Mouse (Mus musculus) kidney, embryonic 16.5 days (tissue): Measurements from ENCODE around the gene Grm4. TPM values are rescaled to one million over a fixed set of nuclear protein-coding genes. Genes with fewer than 3 reads are reported as not detected.

Source experiments
- ATAC-seq: fragments of 200-750 bp; cut with Nextera tagmentation; 2 replicates; pipeline ENCODE4 v1.8.0; 2017; ENCODE audit warnings: moderate TSS enrichment; ENCODE audit not compliant: low FRiP score, low TSS enrichment
- H3K27ac ChIP-seq: fragments of 300-500 bp; sonication (generic); 2 replicates; pipeline ENCODE4 v1.5.1; 2014; ENCODE audit warnings: low read length
- H3K27me3 ChIP-seq: fragments of 300-500 bp; sonication (generic); 2 replicates; pipeline ENCODE4 v1.6.1; 2014; ENCODE audit warnings: low read length, control low read depth, mixed read lengths; ENCODE audit not compliant: insufficient read depth
- H3K36me3 ChIP-seq: fragments of 300-500 bp; sonication (generic); 2 replicates; pipeline ENCODE4 v1.6.1; 2014; ENCODE audit warnings: low read length, control low read depth, mixed read lengths; ENCODE audit not compliant: insufficient read depth
- H3K4me1 ChIP-seq: fragments of 300-500 bp; sonication (generic); 2 replicates; pipeline ENCODE4 v1.6.1; 2014; ENCODE audit warnings: low read length, control low read depth, mixed read lengths; ENCODE audit not compliant: insufficient read depth
- H3K4me2 ChIP-seq: fragments of 300-500 bp; sonication (generic); replicated peaks from 2 replicates; pipeline ENCODE4 v1.6.1; 2014; ENCODE audit warnings: low read depth, low read length
- H3K4me3 ChIP-seq: fragments of 300-500 bp; sonication (generic); 2 replicates; pipeline ENCODE4 v1.5.1; 2014; ENCODE audit warnings: mild to moderate bottlenecking, low read length
- H3K9ac ChIP-seq: fragments of 300-500 bp; sonication (generic); replicated peaks from 2 replicates; pipeline ENCODE4 v1.6.1; 2014; ENCODE audit warnings: low read length
- H3K9me3 ChIP-seq: fragments of 300-500 bp; sonication (generic); 2 replicates; pipeline ENCODE4 v1.6.1; 2016; ENCODE audit warnings: low read length, control low read depth
- WGBS: fragments of 180-500 bp; shearing (Covaris S2); extraction: QIAGEN DNeasy Blood & Tissue Kit; methylation state at CpG from one replicate; pipeline ENCODE4 v1.1.7; 2014; 5-methylcytosine and 5-hydroxymethylcytosine counted together
- polyA plus RNA-seq: library from polyadenylated mRNA; unstranded; fragments of >200 nt; fragmentation: Nextera tagmentation; extraction: Ambion mirVana; gene quantifications from 2 replicates; pipeline ENCODE4 v1.2.1, GENCODE M21; 2015

Gene Grm4
- 0.91 and 1.2 TPM in 2 replicates for polyA plus RNA-seq

GRCm38 (mm10) chr17:27521303-27521702, at the start of gene Grm4:
Gene Grm4 (minus strand): TSS chr17:27521403.
- H3K9ac ChIP-seq, result no peak within 1 kb of the TSS
- 81% methylated on average over 5 of the region's 5 CpGs for WGBS
- ATAC-seq, result no peak
- peaks cover 2% of the 10 kb centered on the region; the same call in 1 of the 2 replicates for H3K4me1 ChIP-seq
- peaks cover 45% of the 10 kb centered on the region for H3K27me3 ChIP-seq
- H3K36me3 ChIP-seq, result no peaks in the 10 kb centered on the region
- H3K27ac ChIP-seq, result no peak within 1 kb of the TSS
- H3K9me3 ChIP-seq, result 0 out of 2 replicates have a peak, but pooled peaks cover 2% of the 10 kb centered on the region
- H3K4me2 ChIP-seq, result peak within 1 kb of the TSS; percentile 15; the same call in 1 of the 2 replicates
- no peak within 1 kb of the TSS for H3K4me3 ChIP-seq

- H3K27ac ChIP-seq, result no peak overlapping the region
- ATAC-seq, result no peak
- H3K9ac ChIP-seq, result no peak overlapping the region
- peaks cover 17% of the 10 kb centered on the region for H3K4me1 ChIP-seq
- H3K4me2 ChIP-seq, result no peak overlapping the region
- 91% methylated on average over 5 of the region's 5 CpGs for WGBS
- no peak overlapping the region for H3K4me3 ChIP-seq
- H3K36me3 ChIP-seq, result 0 out of 2 replicates have a peak, but pooled peaks cover 3% of the 10 kb centered on the region
- H3K27me3 ChIP-seq, result no peaks in the 10 kb centered on the region
- H3K9me3 ChIP-seq, result no peaks in the 10 kb centered on the region
Observed at GRCm38 (mm10) chr17:27568228-27568627, 47.0 kb upstream of the Grm4 start.

- ATAC-seq, result no peak
- peak overlapping the region; percentile 76 for H3K4me2 ChIP-seq
- H3K36me3 ChIP-seq, result peaks cover 13% of the 10 kb centered on the region
- no peaks in the 10 kb centered on the region for H3K9me3 ChIP-seq
- peak overlapping the region; percentile 58 for H3K9ac ChIP-seq
- no peak overlapping the region for H3K27ac ChIP-seq
- H3K27me3 ChIP-seq, result no peaks in the 10 kb centered on the region
- H3K4me3 ChIP-seq, result peak overlapping the region; percentile 56
- peaks cover 17% of the 10 kb centered on the region for H3K4me1 ChIP-seq
- WGBS, result under 1% methylated on average over 13 of the region's 13 CpGs
Observed at GRCm38 (mm10) chr17:27565942-27566267, 44.7 kb upstream of the Grm4 start.

- no peaks in the 10 kb centered on the region for H3K9me3 ChIP-seq
- peak within 1 kb of the TSS; percentile 76 for H3K4me2 ChIP-seq
- peak within 1 kb of the TSS; percentile 58 for H3K9ac ChIP-seq
- H3K4me3 ChIP-seq, result peak within 1 kb of the TSS; percentile 56
- WGBS, result under 1% methylated on average over 57 of the region's 58 CpGs
- peak; percentile 95 for ATAC-seq
- H3K4me1 ChIP-seq, result peaks cover 17% of the 10 kb centered on the region
- no peaks in the 10 kb centered on the region for H3K27me3 ChIP-seq
- peak within 1 kb of the TSS; percentile 1 for H3K27ac ChIP-seq
- H3K36me3 ChIP-seq, result peaks cover 13% of the 10 kb centered on the region
Observed at GRCm38 (mm10) chr17:27565163-27565941, 44.1 kb upstream of the Grm4 start, which contains the start of gene AI413582. Gene AI413582 (minus strand): TSS chr17:27565756.

- Histone ChIP-seq H3K27ac (peak overlapping the region; percentile 1; the same call in 1 of the 2 replicates), H3K4me2 (peak overlapping the region; percentile 76), H3K9ac (peak overlapping the region; percentile 58), H3K4me1 (peaks cover 19% of the 10 kb centered on the region), H3K4me3 (peak overlapping the region; percentile 56), H3K27me3 (no peaks in the 10 kb centered on the region), H3K9me3 (no peaks in the 10 kb centered on the region), H3K36me3 (peaks cover 13% of the 10 kb centered on the region)
- 12% methylated on average over 20 of the region's 20 CpGs for WGBS
- no peak for ATAC-seq
Observed at GRCm38 (mm10) chr17:27564391-27565162, 43.4 kb upstream of the Grm4 start.

GRCm38 (mm10) chr17:27563771-27564244, 42.6 kb upstream of the Grm4 start:
- H3K27ac ChIP-seq, result no peak overlapping the region
- no peak overlapping the region for H3K4me2 ChIP-seq
- no peaks in the 10 kb centered on the region for H3K27me3 ChIP-seq
- ATAC-seq, result no peak
- H3K9me3 ChIP-seq, result no peaks in the 10 kb centered on the region
- 62% methylated on average over 7 of the region's 7 CpGs for WGBS
- peaks cover 25% of the 10 kb centered on the region for H3K4me1 ChIP-seq
- H3K36me3 ChIP-seq, result peaks cover 13% of the 10 kb centered on the region
- no peak overlapping the region for H3K4me3 ChIP-seq
- no peak overlapping the region for H3K9ac ChIP-seq

GRCm38 (mm10) chr17:27561809-27562526, 40.8 kb upstream of the Grm4 start:
- no peak overlapping the region for H3K4me3 ChIP-seq
- no peak for ATAC-seq
- 57% methylated on average over 10 of the region's 11 CpGs for WGBS
- H3K27ac ChIP-seq, result no peak overlapping the region
- no peaks in the 10 kb centered on the region for H3K27me3 ChIP-seq
- H3K36me3 ChIP-seq, result peaks cover 13% of the 10 kb centered on the region
- no peak overlapping the region for H3K9ac ChIP-seq
- H3K9me3 ChIP-seq, result no peaks in the 10 kb centered on the region
- peaks cover 40% of the 10 kb centered on the region for H3K4me1 ChIP-seq
- H3K4me2 ChIP-seq, result no peak overlapping the region

GRCm38 (mm10) chr17:27560926-27561480, 39.8 kb upstream of the Grm4 start:
- WGBS, result 85% methylated on average over 13 of the region's 13 CpGs
- no peak for ATAC-seq
- no peak overlapping the region for H3K4me3 ChIP-seq

GRCm38 (mm10) chr17:27559596-27559995, 38.4 kb upstream of the Grm4 start:
- Histone ChIP-seq H3K9me3 (no peaks in the 10 kb centered on the region), H3K27ac (no peak overlapping the region), H3K4me1 (peaks cover 44% of the 10 kb centered on the region), H3K4me3 (no peak overlapping the region), H3K36me3 (peaks cover 13% of the 10 kb centered on the region), H3K27me3 (no peaks in the 10 kb centered on the region), H3K9ac (no peak overlapping the region), H3K4me2 (peak overlapping the region; percentile 92; the same call in 1 of the 2 replicates)
- no peak for ATAC-seq
- 70% methylated on average over 10 of the region's 12 CpGs for WGBS

More at GRCm38 (mm10) chr17:27560926-27561480, 39.8 kb upstream of the Grm4 start:
- Histone ChIP-seq H3K36me3 (peaks cover 13% of the 10 kb centered on the region), H3K4me2 (no peak overlapping the region), H3K4me1 (peaks cover 37% of the 10 kb centered on the region), H3K27me3 (no peaks in the 10 kb centered on the region), H3K9me3 (no peaks in the 10 kb centered on the region), H3K9ac (no peak overlapping the region), H3K27ac (no peak overlapping the region)
